Mouse (Mus musculus) forebrain, embryonic 11.5 days (tissue): ENCODE data around the gene Calm2. TPM values are rescaled to one million over a fixed set of nuclear protein-coding genes. Genes with fewer than 3 reads are reported as not detected.

Experiments
- ATAC-seq: fragments of 200-750 bp; cut with Nextera tagmentation; replicated peaks from 2 replicates; pipeline ENCODE4 v1.8.0; 2017; ENCODE audit warnings: moderate TSS enrichment; ENCODE audit not compliant: low FRiP score
- DNase-seq: peaks from one replicate; pipeline ENCODE4 v3.0.0-alpha.2; 2017; ENCODE audit warnings: low spot score
- H3K27ac ChIP-seq: fragments of 300-500 bp; sonication (generic); 2 replicates; pipeline ENCODE4 v1.5.1; 2014; ENCODE audit warnings: low read depth, low read length
- H3K27me3 ChIP-seq: fragments of 300-500 bp; sonication (generic); 2 replicates; pipeline ENCODE4 v1.6.1; 2014; ENCODE audit warnings: mild to moderate bottlenecking, low read length, mixed read lengths; ENCODE audit not compliant: control insufficient read depth, insufficient read depth
- H3K36me3 ChIP-seq: fragments of 300-500 bp; sonication (generic); 2 replicates; pipeline ENCODE4 v1.6.1; 2014; ENCODE audit warnings: mild to moderate bottlenecking, low read length, moderate library complexity, mixed read lengths; ENCODE audit not compliant: control insufficient read depth, insufficient read depth
- H3K4me1 ChIP-seq: fragments of 300-500 bp; sonication (generic); replicated peaks from 2 replicates; pipeline ENCODE4 v1.6.1; 2014; ENCODE audit warnings: low read length, mixed read lengths; ENCODE audit not compliant: control insufficient read depth, insufficient read depth
- H3K4me2 ChIP-seq: fragments of 300-500 bp; sonication (generic); 2 replicates; pipeline ENCODE4 v1.6.1; 2014; ENCODE audit warnings: low read depth, mild to moderate bottlenecking, low read length, moderate library complexity, mixed read lengths; ENCODE audit not compliant: severe bottlenecking
- H3K4me3 ChIP-seq: fragments of 300-500 bp; sonication (generic); 2 replicates; pipeline ENCODE4 v1.5.1; 2014; ENCODE audit warnings: low read depth, low read length
- H3K9ac ChIP-seq: fragments of 300-500 bp; sonication (generic); 2 replicates; pipeline ENCODE4 v1.6.1; 2014; ENCODE audit warnings: low read length
- H3K9me3 ChIP-seq: fragments of 300-500 bp; sonication (generic); 2 replicates; pipeline ENCODE4 v1.6.1; 2016; ENCODE audit warnings: low read length, mixed read lengths; ENCODE audit not compliant: control insufficient read depth
- WGBS: fragments of 180-500 bp; shearing (Covaris S2); extraction: QIAGEN DNeasy Blood & Tissue Kit; methylation state at CpG from one replicate; pipeline ENCODE4 v1.1.7; 2014; 5-methylcytosine and 5-hydroxymethylcytosine counted together
- polyA plus RNA-seq: library from polyadenylated mRNA; unstranded; fragments of >200 nt; fragmentation: Nextera tagmentation; extraction: Ambion mirVana; gene quantifications from 2 replicates; pipeline ENCODE4 v1.2.1, GENCODE M21; 2014

Calm2 gene
- polyA plus RNA-seq, 1 experiment from 2014 or later, result 1,306 TPM

GRCm38 (mm10) chr17:87468616-87469015 lies 21.9 kb upstream of the Calm2 start:
- DNase-seq (no peak), ATAC-seq (no peak)
- Histone ChIP-seq H3K9me3 (no peaks in the 10 kb centered on the region), H3K36me3 (no peaks in the 10 kb centered on the region), H3K4me2 (no peak overlapping the region), H3K27ac (no peak overlapping the region), H3K4me3 (no peak overlapping the region), H3K9ac (no peak overlapping the region), H3K4me1 (no peaks in the 10 kb centered on the region), H3K27me3 (no peaks in the 10 kb centered on the region)
- 79% methylated on average over 5 of the region's 5 CpGs for WGBS

- peaks cover 17% of the 10 kb centered on the region for H3K4me1 ChIP-seq
- 51% methylated on average over 3 of the region's 3 CpGs for WGBS
- H3K27ac ChIP-seq, result no peak overlapping the region
- no peak overlapping the region for H3K4me3 ChIP-seq
- H3K36me3 ChIP-seq, result no peaks in the 10 kb centered on the region
- no peaks in the 10 kb centered on the region for H3K9me3 ChIP-seq
- 0 out of 2 replicates have a peak overlapping the region, but pooled peaks have one; percentile 18 for H3K4me2 ChIP-seq
- DNase-seq (no peak), ATAC-seq (no peak)
- H3K9ac ChIP-seq, result no peak overlapping the region
- no peaks in the 10 kb centered on the region; the same call in 1 of the 2 replicates for H3K27me3 ChIP-seq
Measured at GRCm38 (mm10) chr17:87461499-87461896, 14.8 kb upstream of the Calm2 start.

- Histone ChIP-seq H3K4me2 (peak overlapping the region; percentile 18; the same call in 1 of the 2 replicates), H3K27me3 (no peaks in the 10 kb centered on the region; the same call in 1 of the 2 replicates), H3K4me3 (no peak overlapping the region), H3K9ac (no peak overlapping the region), H3K36me3 (no peaks in the 10 kb centered on the region), H3K4me1 (peaks cover 17% of the 10 kb centered on the region), H3K27ac (no peak overlapping the region), H3K9me3 (no peaks in the 10 kb centered on the region)
- WGBS, result 20% methylated on average over 17 of the region's 17 CpGs
- peak; percentile 40; the same call in 1 of the 2 replicates for ATAC-seq
- DNase-seq, result peak; percentile 57
Measured at GRCm38 (mm10) chr17:87460669-87461498, 14.1 kb upstream of the Calm2 start.

GRCm38 (mm10) chr17:87459750-87460668 lies 13.3 kb upstream of the Calm2 start:
- Histone ChIP-seq H3K4me1 (peaks cover 17% of the 10 kb centered on the region), H3K4me3 (no peak overlapping the region), H3K27me3 (no peaks in the 10 kb centered on the region; the same call in 1 of the 2 replicates), H3K9me3 (no peaks in the 10 kb centered on the region), H3K27ac (no peak overlapping the region), H3K4me2 (peak overlapping the region; percentile 22; the same call in 1 of the 2 replicates), H3K36me3 (no peaks in the 10 kb centered on the region), H3K9ac (0 out of 2 replicates have a peak overlapping the region, but pooled peaks have one; percentile 2)
- DNase-seq (no peak), ATAC-seq (peak; percentile 27; the same call in 1 of the 2 replicates)
- 28% methylated on average over 14 of the region's 14 CpGs for whole genome bisulfite sequencing

GRCm38 (mm10) chr17:87458911-87459749 lies 12.4 kb upstream of the Calm2 start:
- DNase-seq, result no peak
- Histone ChIP-seq H3K27me3 (no peaks in the 10 kb centered on the region; the same call in 1 of the 2 replicates), H3K4me1 (peaks cover 17% of the 10 kb centered on the region), H3K36me3 (no peaks in the 10 kb centered on the region), H3K27ac (no peak overlapping the region), H3K9ac (peak overlapping the region; percentile 5; the same call in 1 of the 2 replicates), H3K4me2 (0 out of 2 replicates have a peak overlapping the region, but pooled peaks have one; percentile 22), H3K9me3 (no peaks in the 10 kb centered on the region), H3K4me3 (no peak overlapping the region)
- WGBS, result 17% methylated on average over 13 of the region's 17 CpGs
- ATAC-seq, result peak; percentile 72

- Histone ChIP-seq H3K27me3 (no peaks in the 10 kb centered on the region; the same call in 1 of the 2 replicates), H3K36me3 (no peaks in the 10 kb centered on the region), H3K4me2 (no peak overlapping the region), H3K27ac (no peak overlapping the region), H3K4me1 (peaks cover 17% of the 10 kb centered on the region), H3K4me3 (no peak overlapping the region), H3K9me3 (no peaks in the 10 kb centered on the region), H3K9ac (no peak overlapping the region)
- ATAC-seq (no peak), DNase-seq (no peak)
- 60% methylated on average over 7 of the region's 7 CpGs for WGBS
Measured at GRCm38 (mm10) chr17:87457961-87458360, 11.2 kb upstream of the Calm2 start.

- DNase-seq (no peak), ATAC-seq (no peak)
- no peaks in the 10 kb centered on the region for H3K9me3 ChIP-seq
- H3K4me1 ChIP-seq, result no peaks in the 10 kb centered on the region
- H3K27me3 ChIP-seq, result no peaks in the 10 kb centered on the region
- H3K9ac ChIP-seq, result no peak overlapping the region
- WGBS, result 88% methylated on average over 3 of the region's 3 CpGs
- H3K27ac ChIP-seq, result no peak overlapping the region
- no peak overlapping the region for H3K4me3 ChIP-seq
- H3K36me3 ChIP-seq, result no peaks in the 10 kb centered on the region
- H3K4me2 ChIP-seq, result no peak overlapping the region
Measured at GRCm38 (mm10) chr17:87454121-87454520, 7.4 kb upstream of the Calm2 start.

- Histone ChIP-seq H3K4me3 (no peak overlapping the region), H3K27ac (no peak overlapping the region), H3K9ac (no peak overlapping the region), H3K4me1 (no peaks in the 10 kb centered on the region), H3K4me2 (no peak overlapping the region), H3K36me3 (no peaks in the 10 kb centered on the region), H3K9me3 (no peaks in the 10 kb centered on the region), H3K27me3 (no peaks in the 10 kb centered on the region)
- DNase-seq (no peak), ATAC-seq (no peak)
- WGBS, result 86% methylated on average over 7 of the region's 7 CpGs
Measured at GRCm38 (mm10) chr17:87453336-87453735, 6.6 kb upstream of the Calm2 start.
